Mouse (Mus musculus) ovary, adult 18-20 months (tissue): ENCODE data around the gene Slfn8.
A peak's percentile ranks its signal among the peaks of the same experiment; 100 is the strongest.
"Not testable (repeated sequence)": the region's sequence is repeated elsewhere in the genome, so short reads cannot be mapped to it uniquely, and the experiment has no call there.

Experiments
- DNase-seq: peaks from one replicate; pipeline ENCODE4 v3.0.0; 2022; ENCODE audit warnings: low spot score, mixed read lengths

Gene Slfn8

GRCm38 (mm10) chr11:82991469-82992166, 29.0 kb downstream of the Slfn8 start, which contains the start of gene Slfn9:
TSS of gene Slfn9 (minus strand) at chr11:82991830.
- DNase-seq, result peak; percentile 54

- DNase-seq, result peak; percentile 9
Measured at GRCm38 (mm10) chr11:82990612-82991385, 29.8 kb downstream of the Slfn8 start.

GRCm38 (mm10) chr11:82989357-82989756, 31.3 kb downstream of the Slfn8 start:
- DNase-seq, result no peak

- no peak for DNase-seq
Measured at GRCm38 (mm10) chr11:82987621-82988020, 33.0 kb downstream of the Slfn8 start.

- DNase-seq, result no peak
Measured at GRCm38 (mm10) chr11:82983193-82983592, 37.4 kb downstream of the Slfn8 start.

- not testable (repeated sequence) for DNase-seq
Measured at GRCm38 (mm10) chr11:82982409-82982808, 38.2 kb downstream of the Slfn8 start.

GRCm38 (mm10) chr11:82973916-82974315, 46.7 kb downstream of the Slfn8 start:
- no peak for DNase-seq

GRCm38 (mm10) chr11:82971590-82971974, 49.0 kb downstream of the Slfn8 start:
- no peak for DNase-seq

GRCm38 (mm10) chr11:82970712-82971589, 49.7 kb downstream of the Slfn8 start:
- no peak for DNase-seq

- DNase-seq, result no peak
Measured at GRCm38 (mm10) chr11:82962215-82962614, 58.4 kb downstream of the Slfn8 start.

- DNase-seq, result no peak
Measured at GRCm38 (mm10) chr11:82961743-82962142, 58.9 kb downstream of the Slfn8 start.

GRCm38 (mm10) chr11:82959613-82960012, 61.0 kb downstream of the Slfn8 start:
- no peak for DNase-seq

- DNase-seq, result no peak
Measured at GRCm38 (mm10) chr11:82956925-82957324, 63.7 kb downstream of the Slfn8 start.

- no peak for DNase-seq
Measured at GRCm38 (mm10) chr11:82954631-82955030, 66.0 kb downstream of the Slfn8 start.

GRCm38 (mm10) chr11:82952612-82953542, 67.7 kb downstream of the Slfn8 start:
- no peak for DNase-seq
